Mouse (Mus musculus): ENCODE data around the gene Gm28891. TPM values are rescaled to one million over a fixed set of nuclear protein-coding genes. Genes with fewer than 3 reads are reported as not detected.
"Not testable (repeated sequence)": the region's sequence is repeated elsewhere in the genome, so short reads cannot be mapped to it uniquely, and the experiment has no call there.

Gene Gm28891
- not detected in 2 replicates for polyA plus RNA-seq (2015; fragmentation: Nextera tagmentation; extraction: Ambion mirVana)

DNA sequence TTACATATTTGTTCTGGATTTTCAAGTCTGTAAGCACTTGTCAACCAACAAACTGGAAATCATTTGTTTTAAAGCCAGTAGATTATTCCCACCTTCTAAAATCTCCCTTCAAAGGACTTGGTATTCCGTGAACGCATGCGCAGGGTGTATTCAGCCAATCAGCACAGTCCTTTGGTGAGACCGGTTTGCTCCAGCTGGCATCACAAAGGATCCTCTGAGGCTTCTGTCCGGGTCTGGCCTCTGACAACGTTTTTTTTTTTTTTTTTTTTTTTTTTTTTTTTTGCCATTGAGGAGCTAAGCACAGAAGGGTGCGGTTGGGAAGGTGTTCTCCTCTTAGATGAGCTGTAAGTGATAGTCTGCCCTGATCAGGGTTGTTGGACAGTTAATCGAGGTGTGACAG, at the start of gene Gm28891:
Gm28891 (plus strand) TSS at position 301 of the 400 bp plus-strand sequence.
- not testable (repeated sequence) for ATAC-seq (ENCODE audit: extremely low read depth, insufficient number of reproducible peaks, low FRiP score, low TSS enrichment); H3K9ac ChIP-seq; H3K27me3 ChIP-seq (replicated peaks); H3K4me1 ChIP-seq; H3K4me3 ChIP-seq; H3K4me2 ChIP-seq; H3K9me3 ChIP-seq; H3K36me3 ChIP-seq; H3K27ac ChIP-seq (replicated peaks)
- WGBS: 82% methylated on average over 2 of the region's 8 CpGs

Measured in heart, embryonic 13.5 days (tissue).